Mouse (Mus musculus) spleen, postnatal 4 days (tissue): ENCODE results near the gene Ttc9c.
"Not testable (repeated sequence)": the region's sequence is repeated elsewhere in the genome, so short reads cannot be mapped to it uniquely, and the experiment has no call there.

Experiments
- DNase-seq, 2 experiments: peaks; one replicate each; pipeline ENCODE4 v3.0.0; 2022; ENCODE audit warnings: low spot score in 2 of 2

The Ttc9c gene

GRCm38 (mm10) chr19:8818801-8819595, at the start of gene Ttc9c:
Gene Ttc9c (minus strand): TSS chr19:8819333.
- peak; percentile 92 for DNase-seq

GRCm38 (mm10) chr19:8864265-8864664, 45.1 kb upstream of the Ttc9c start:
- no peak for DNase-seq

- DNase-seq: peak in 1 of 2 experiments; percentile 40
Measured at GRCm38 (mm10) chr19:8859018-8859417, 39.9 kb upstream of the Ttc9c start.

- DNase-seq: peak in 1 of 2 experiments; percentile 42
Measured at GRCm38 (mm10) chr19:8857689-8858088, 38.6 kb upstream of the Ttc9c start.

- no peak for DNase-seq
Measured at GRCm38 (mm10) chr19:8853117-8853516, 34.0 kb upstream of the Ttc9c start.

GRCm38 (mm10) chr19:8852236-8852928, 33.2 kb upstream of the Ttc9c start:
- DNase-seq: no peak

GRCm38 (mm10) chr19:8851639-8852038, 32.5 kb upstream of the Ttc9c start:
- no peak for DNase-seq

GRCm38 (mm10) chr19:8850402-8850901, 31.3 kb upstream of the Ttc9c start, which contains the start of gene Lrrn4cl:
Gene Lrrn4cl (plus strand): TSS chr19:8850768.
- no peak for DNase-seq

- DNase-seq: no peak
Measured at GRCm38 (mm10) chr19:8848356-8848755, 29.2 kb upstream of the Ttc9c start.

GRCm38 (mm10) chr19:8844371-8845129, 25.4 kb upstream of the Ttc9c start:
- peak; percentile 76 to 92 for DNase-seq

GRCm38 (mm10) chr19:8842961-8843360, 23.8 kb upstream of the Ttc9c start:
- no peak for DNase-seq

- no peak for DNase-seq
Measured at GRCm38 (mm10) chr19:8841012-8841411, 21.9 kb upstream of the Ttc9c start.

- DNase-seq: peak; percentile 79 to 88
Measured at GRCm38 (mm10) chr19:8839908-8840791, 21.0 kb upstream of the Ttc9c start.

GRCm38 (mm10) chr19:8839103-8839907, 20.2 kb upstream of the Ttc9c start, which contains the start of gene Gng3:
Gene Gng3 (minus strand): TSS chr19:8839194.
- peak in 1 of 2 experiments; percentile 64 for DNase-seq

- peak; percentile 27 to 66 for DNase-seq
Measured at GRCm38 (mm10) chr19:8838041-8838730, 19.1 kb upstream of the Ttc9c start.

- peak; percentile 83 to 92 for DNase-seq
Measured at GRCm38 (mm10) chr19:8837251-8837791, 18.2 kb upstream of the Ttc9c start, which contains the start of gene Bscl2. Gene Bscl2 (plus strand): TSS chr19:8837467.

GRCm38 (mm10) chr19:8836327-8836726, 17.2 kb upstream of the Ttc9c start:
- DNase-seq: not testable (repeated sequence)

GRCm38 (mm10) chr19:8832971-8833370, 13.8 kb upstream of the Ttc9c start:
- DNase-seq: no peak

- no peak for DNase-seq
Measured at GRCm38 (mm10) chr19:8831262-8831661, 12.1 kb upstream of the Ttc9c start.
